Mouse (Mus musculus): ENCODE data around the gene Scg3. TPM values are rescaled to one million over a fixed set of nuclear protein-coding genes. Genes with fewer than 3 reads are reported as not detected.
"Not testable (repeated sequence)": the region's sequence is repeated elsewhere in the genome, so short reads cannot be mapped to it uniquely, and the experiment has no call there.

Scg3 gene
- polyA plus RNA-seq, 1 experiment from 2014 or later, result 0.15 TPM

DNA sequence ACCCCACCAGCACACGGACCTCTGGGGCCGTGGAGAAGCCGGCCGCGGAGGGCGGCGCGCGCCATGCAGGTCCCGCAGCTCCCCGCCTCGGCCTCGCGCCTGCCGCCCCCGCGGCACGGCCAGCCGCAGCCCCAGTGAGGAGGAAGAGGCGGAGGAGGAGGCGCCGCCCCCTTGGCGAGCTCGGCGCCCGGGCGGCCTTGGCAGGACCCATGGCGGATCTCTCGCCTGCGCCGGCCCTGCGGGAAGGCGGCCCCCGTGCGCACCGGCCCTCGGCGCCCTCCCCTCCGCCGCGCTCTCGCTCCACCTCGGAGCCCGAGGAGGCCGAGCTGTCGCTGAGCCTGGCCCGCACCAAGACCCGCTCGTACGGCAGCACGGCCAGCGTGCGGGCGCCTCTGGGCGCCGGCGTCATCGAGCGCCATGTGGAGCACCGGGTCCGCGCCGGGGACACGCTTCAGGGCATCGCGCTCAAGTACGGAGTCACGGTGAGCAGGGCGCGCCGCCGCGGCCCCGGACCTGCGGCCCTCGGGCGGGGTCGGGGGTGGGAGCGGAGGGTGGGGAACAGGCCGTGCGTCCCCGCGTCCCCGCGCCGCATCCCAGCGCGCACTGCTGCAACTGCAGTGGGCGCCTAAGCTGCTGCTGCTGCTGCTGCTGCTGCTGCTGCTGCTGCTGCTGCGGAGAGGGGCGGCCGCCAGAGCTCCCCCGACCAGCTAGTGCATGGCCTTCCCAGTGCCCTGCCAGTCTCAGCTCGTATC, 58.1 kb downstream of the Scg3 start, which contains the start of gene Lysmd2:
TSS of gene Lysmd2 (plus strand) at position 186 of the 752 bp plus-strand sequence.
- under 1% methylated on average over 84 of the region's 94 CpGs for WGBS
- H3K4me3 ChIP-seq, result peak within 1 kb of the TSS; percentile 69
- peak within 1 kb of the TSS; percentile 73 for H3K27ac ChIP-seq
- H3K4me1 ChIP-seq (replicated peaks), result 0 out of 2 replicates have a peak, but pooled peaks cover 7% of the 10 kb centered on the region
- H3K9ac ChIP-seq, result peak within 1 kb of the TSS; percentile 74
- ATAC-seq (replicated peaks; ENCODE audit: insufficient number of reproducible peaks, insufficient read depth, low FRiP score, low read depth), result peak; percentile 89
- peak within 1 kb of the TSS; percentile 84 for H3K4me2 ChIP-seq
- peaks cover 4% of the 10 kb centered on the region; the same call in 1 of the 2 replicates for H3K27me3 ChIP-seq
- H3K36me3 ChIP-seq, result no peaks in the 10 kb centered on the region
- H3K9me3 ChIP-seq (replicated peaks), result no peaks in the 10 kb centered on the region

DNA sequence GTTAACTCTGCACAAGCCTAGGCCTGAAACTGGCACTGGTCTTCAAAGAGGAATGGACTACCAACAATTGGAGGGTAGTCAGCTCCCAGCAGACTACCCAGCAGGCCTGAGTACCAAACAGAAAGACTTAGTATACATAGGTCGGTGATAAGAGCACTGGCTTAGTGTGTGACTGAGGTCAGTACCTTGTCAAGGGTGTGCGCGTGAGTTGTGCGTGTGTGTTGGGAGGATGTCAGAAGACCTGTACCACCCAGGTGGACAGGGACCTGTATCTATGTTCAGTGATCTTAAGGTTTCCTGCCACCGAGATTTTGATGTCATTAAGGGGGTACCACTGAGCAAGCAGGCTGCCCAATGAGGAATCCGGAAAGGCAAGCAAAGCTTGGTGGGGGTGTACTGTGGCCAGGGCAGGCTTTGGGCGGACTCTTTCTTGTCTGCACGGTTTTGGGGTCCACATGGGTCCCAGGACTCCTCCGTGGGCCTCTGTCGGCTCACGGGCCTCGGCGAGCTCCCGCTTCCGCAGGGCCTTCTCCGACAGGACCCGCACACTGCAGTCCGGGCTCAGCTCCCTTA, 58.8 kb downstream of the Scg3 start:
- 16% methylated on average over 18 of the region's 18 CpGs for WGBS
- Histone ChIP-seq H3K27ac (peak overlapping the region; percentile 73), H3K36me3 (no peaks in the 10 kb centered on the region), H3K9me3 (replicated peaks) (no peaks in the 10 kb centered on the region), H3K9ac (peak overlapping the region; percentile 74), H3K4me2 (peak overlapping the region; percentile 84), H3K4me3 (peak overlapping the region; percentile 69), H3K4me1 (replicated peaks) (0 out of 2 replicates have a peak, but pooled peaks cover 4% of the 10 kb centered on the region), H3K27me3 (peaks cover 4% of the 10 kb centered on the region; the same call in 1 of the 2 replicates)
- ATAC-seq (replicated peaks; ENCODE audit: insufficient number of reproducible peaks, insufficient read depth, low FRiP score, low read depth), result peak; percentile 57

DNA sequence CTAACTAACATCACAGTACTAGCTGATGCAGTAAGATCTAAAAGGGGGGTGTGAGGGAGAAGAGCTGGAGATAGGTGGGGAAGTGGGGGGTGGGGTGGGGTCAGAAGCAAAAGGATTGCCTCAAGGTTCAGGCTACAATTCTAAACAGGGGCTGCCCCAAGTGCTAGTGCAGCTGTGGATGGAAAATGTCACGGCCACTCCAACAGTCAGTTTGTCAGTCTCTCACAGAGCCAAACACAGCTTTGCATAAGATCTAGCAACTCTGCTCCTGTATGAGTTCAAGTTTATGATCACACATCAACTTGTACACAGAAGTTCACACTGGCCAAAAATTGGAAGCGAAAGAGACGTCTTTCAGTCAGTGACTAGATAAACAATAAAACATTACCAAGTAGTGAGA, 62.4 kb downstream of the Scg3 start:
- Histone ChIP-seq H3K4me2 (no peak overlapping the region), H3K27me3 (peaks cover 4% of the 10 kb centered on the region; the same call in 1 of the 2 replicates), H3K4me3 (no peak overlapping the region), H3K36me3 (no peaks in the 10 kb centered on the region), H3K9me3 (replicated peaks) (no peaks in the 10 kb centered on the region), H3K27ac (no peak overlapping the region), H3K9ac (no peak overlapping the region), H3K4me1 (replicated peaks) (0 out of 2 replicates have a peak, but pooled peaks cover 4% of the 10 kb centered on the region)
- no peak for ATAC-seq (replicated peaks; ENCODE audit: insufficient number of reproducible peaks, insufficient read depth, low FRiP score, low read depth)
- WGBS, result 68% methylated on average over 3 of the region's 3 CpGs

DNA sequence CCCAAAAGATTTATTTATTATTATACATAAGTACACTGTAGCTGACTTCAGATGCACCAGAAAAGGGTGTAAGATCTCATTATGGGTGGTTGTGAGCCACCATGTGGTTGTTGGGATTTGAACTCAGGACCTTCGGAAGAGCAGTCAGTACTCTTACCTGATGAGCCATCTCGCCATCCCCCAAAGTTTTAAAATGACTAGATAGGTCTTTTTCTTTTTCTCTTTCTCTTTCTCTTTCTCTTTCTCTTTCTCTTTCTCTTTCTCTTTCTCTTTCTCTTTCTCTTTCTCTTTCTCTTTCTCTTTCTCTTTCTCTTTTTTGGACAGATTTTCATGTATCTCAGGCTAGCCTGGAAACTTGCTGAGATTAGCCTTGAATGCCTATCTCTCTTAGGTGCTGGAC, 64.1 kb downstream of the Scg3 start:
- H3K4me1 ChIP-seq (replicated peaks); ATAC-seq (replicated peaks; ENCODE audit: insufficient number of reproducible peaks, insufficient read depth, low FRiP score, low read depth); H3K9me3 ChIP-seq (replicated peaks); H3K4me2 ChIP-seq; H3K36me3 ChIP-seq; H3K9ac ChIP-seq; H3K27me3 ChIP-seq; H3K4me3 ChIP-seq; H3K27ac ChIP-seq: not testable (repeated sequence)
- 93% methylated on average over 2 of the region's 2 CpGs for WGBS

DNA sequence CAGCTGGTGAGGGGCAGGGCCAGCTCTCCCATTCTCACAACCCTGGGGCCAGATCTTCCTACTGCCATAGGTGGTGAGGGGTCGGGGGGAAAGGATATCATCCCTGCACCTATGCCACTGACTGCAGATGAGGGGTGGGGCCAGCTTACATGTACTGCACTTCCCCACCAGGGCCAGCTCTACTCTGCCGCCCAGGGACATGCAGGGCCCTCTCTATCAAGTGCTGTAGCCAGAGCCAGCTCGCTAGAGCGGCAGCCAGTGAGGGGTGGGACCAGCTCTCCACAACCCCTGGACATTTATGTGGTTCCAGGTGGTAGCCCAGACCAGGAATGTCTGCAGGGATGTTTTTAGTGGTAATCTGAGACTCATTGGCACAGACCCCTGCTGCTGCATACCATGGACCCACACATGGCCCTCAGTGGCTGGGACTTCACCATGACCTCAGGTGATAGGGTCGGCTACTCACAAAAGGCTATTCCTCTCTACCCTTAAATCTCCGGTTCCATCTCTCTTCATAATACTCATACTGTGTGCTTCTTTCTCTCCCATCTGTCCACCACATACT, 64.9 kb downstream of the Scg3 start:
- H3K4me2 ChIP-seq, result no peak overlapping the region
- no peak overlapping the region for H3K4me3 ChIP-seq
- no peaks in the 10 kb centered on the region for H3K9me3 ChIP-seq (replicated peaks)
- H3K4me1 ChIP-seq (replicated peaks), result no peaks in the 10 kb centered on the region
- H3K27me3 ChIP-seq, result no peaks in the 10 kb centered on the region
- WGBS, result 74% methylated on average over 6 of the region's 6 CpGs
- H3K36me3 ChIP-seq, result no peaks in the 10 kb centered on the region
- H3K9ac ChIP-seq, result no peak overlapping the region
- no peak for ATAC-seq (replicated peaks; ENCODE audit: insufficient number of reproducible peaks, insufficient read depth, low FRiP score, low read depth)
- no peak overlapping the region for H3K27ac ChIP-seq

DNA sequence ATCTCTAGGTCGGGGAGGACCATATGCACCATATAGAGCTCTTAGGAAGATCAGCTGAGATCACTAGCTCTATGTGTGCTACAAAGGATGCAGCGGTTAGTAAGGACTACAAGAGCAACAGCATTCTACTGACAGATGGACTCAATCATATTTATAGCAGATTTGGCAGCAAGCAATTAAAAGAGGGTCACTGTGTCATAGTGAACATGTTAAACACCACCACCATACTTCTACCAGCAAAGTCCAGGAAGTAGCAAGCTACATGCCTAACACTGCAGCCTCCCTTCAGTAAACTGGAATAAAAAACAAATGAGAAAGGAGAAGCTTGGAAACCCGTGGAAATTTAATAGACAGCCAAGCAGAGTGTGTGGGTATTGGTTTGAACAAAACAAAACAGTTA, 67.3 kb downstream of the Scg3 start:
- Histone ChIP-seq H3K9ac (no peak overlapping the region), H3K27ac (no peak overlapping the region), H3K9me3 (replicated peaks) (no peaks in the 10 kb centered on the region), H3K4me1 (replicated peaks) (no peaks in the 10 kb centered on the region), H3K36me3 (no peaks in the 10 kb centered on the region), H3K4me2 (no peak overlapping the region), H3K27me3 (peaks cover 3% of the 10 kb centered on the region; the same call in 1 of the 2 replicates), H3K4me3 (no peak overlapping the region)
- 74% methylated on average over 3 of the region's 3 CpGs for WGBS
- no peak for ATAC-seq (replicated peaks; ENCODE audit: insufficient number of reproducible peaks, insufficient read depth, low FRiP score, low read depth)

DNA sequence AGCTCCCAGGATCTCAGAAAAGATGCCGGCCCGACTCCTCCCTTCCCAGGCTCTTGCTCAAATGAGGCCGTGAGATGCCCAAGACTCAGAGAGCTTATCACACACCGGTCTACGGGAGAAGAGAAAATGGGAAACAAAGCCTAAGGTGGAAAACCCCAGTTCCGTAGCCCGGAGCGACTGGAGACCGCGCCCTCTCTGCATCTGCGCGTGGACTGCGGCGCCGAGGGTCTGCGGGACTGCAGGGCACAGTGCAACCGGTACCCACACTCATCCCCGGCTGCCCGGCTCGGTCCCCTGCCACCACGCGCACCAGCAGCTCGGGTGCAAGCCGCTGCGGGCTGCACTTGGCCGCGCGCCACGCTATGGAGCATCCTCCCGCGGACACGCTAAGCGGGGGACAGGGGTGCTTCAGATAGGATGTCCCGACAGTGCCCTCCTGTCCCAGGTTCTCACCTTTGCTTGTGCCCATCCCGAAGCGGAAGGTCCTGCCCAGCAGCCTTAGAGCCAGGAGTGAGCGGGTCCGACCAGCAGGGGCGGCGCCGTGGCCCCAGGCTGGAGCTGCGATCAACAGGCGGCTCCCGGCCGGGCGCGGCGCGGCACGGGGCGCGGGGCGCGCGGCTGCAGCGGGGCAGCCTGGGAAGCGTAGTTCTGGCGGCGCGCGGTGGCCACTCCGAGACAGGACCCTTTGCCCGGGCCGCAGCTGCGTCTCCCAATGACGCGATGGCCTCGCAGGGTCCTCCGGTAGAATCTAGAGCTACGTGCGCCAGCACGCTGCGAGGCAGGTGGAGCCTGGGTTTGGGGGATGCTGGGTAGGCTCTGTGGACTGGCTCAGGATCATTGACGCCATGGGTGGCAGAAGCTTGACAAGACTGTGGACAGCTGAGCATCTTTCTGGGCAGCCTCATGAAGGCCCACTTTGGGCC, 73.0 kb downstream of the Scg3 start, which contains the start of gene Tmod2:
TSS of gene Tmod2 (minus strand) at position 755 of the 923 bp plus-strand sequence.
- Histone ChIP-seq H3K9me3 (replicated peaks) (no peaks in the 10 kb centered on the region), H3K4me3 (peak within 1 kb of the TSS; percentile 60), H3K4me2 (peak within 1 kb of the TSS; percentile 94), H3K27me3 (peaks cover 19% of the 10 kb centered on the region; the same call in 1 of the 2 replicates), H3K36me3 (no peaks in the 10 kb centered on the region), H3K4me1 (replicated peaks) (no peaks in the 10 kb centered on the region; the same call in 1 of the 2 replicates), H3K9ac (peak within 1 kb of the TSS; percentile 58), H3K27ac (no peak within 1 kb of the TSS)
- WGBS, result under 1% methylated on average over 72 of the region's 74 CpGs
- peak; percentile 83 for ATAC-seq (replicated peaks; ENCODE audit: insufficient number of reproducible peaks, insufficient read depth, low FRiP score, low read depth)

DNA sequence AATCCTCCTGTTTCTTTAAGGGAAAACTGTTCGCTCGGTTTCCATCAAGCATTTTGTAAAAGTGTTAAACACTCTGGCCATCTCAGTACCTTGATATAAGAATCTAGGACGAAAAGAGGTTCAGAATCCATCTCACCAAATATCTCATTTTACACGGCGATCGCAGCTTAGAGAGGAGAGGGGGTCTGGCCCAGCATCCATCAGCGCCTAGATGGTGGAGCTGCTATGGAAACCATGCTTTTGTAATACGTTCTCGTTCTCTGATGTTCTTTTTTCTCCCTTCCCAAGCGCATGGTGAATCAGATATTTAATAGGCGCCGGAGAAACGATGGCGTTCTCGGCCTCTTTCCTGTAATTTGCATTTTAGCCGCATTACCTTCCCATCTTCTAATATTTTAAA, 73.9 kb downstream of the Scg3 start:
- 24% methylated on average over 16 of the region's 16 CpGs for WGBS
- H3K4me3 ChIP-seq, result peak overlapping the region; percentile 60
- peaks cover 19% of the 10 kb centered on the region; the same call in 1 of the 2 replicates for H3K27me3 ChIP-seq
- H3K9me3 ChIP-seq (replicated peaks), result no peaks in the 10 kb centered on the region
- ATAC-seq (replicated peaks; ENCODE audit: insufficient number of reproducible peaks, insufficient read depth, low FRiP score, low read depth), result no peak
- no peak overlapping the region for H3K27ac ChIP-seq
- no peaks in the 10 kb centered on the region; the same call in 1 of the 2 replicates for H3K4me1 ChIP-seq (replicated peaks)
- peak overlapping the region; percentile 94 for H3K4me2 ChIP-seq
- no peak overlapping the region for H3K9ac ChIP-seq
- no peaks in the 10 kb centered on the region for H3K36me3 ChIP-seq

DNA sequence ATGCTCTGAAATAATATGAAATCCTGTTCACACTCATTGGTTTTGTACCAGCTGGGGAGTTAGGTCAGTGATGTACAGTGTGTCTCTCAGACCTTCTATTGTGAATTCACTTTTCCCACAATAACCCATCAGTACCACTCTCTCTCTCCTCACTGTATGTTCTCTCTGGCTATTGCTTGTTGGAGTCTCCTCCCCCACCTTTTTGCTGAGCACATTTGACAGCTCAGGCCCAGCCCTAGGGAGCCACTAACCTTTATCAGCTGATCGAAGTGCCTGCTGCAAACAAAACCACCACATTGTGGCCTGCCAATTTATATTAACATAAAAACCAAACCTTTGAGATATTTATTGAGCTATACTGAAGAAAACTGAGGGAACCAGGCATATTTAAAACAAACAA, 74.4 kb downstream of the Scg3 start:
- Histone ChIP-seq H3K27me3 (peaks cover 19% of the 10 kb centered on the region; the same call in 1 of the 2 replicates), H3K9ac (no peak overlapping the region), H3K4me3 (no peak overlapping the region), H3K36me3 (no peaks in the 10 kb centered on the region), H3K27ac (no peak overlapping the region), H3K4me1 (replicated peaks) (no peaks in the 10 kb centered on the region; the same call in 1 of the 2 replicates), H3K4me2 (no peak overlapping the region), H3K9me3 (replicated peaks) (no peaks in the 10 kb centered on the region)
- WGBS, result 42% methylated on average over 1 of the region's 1 CpGs
- ATAC-seq (replicated peaks; ENCODE audit: insufficient number of reproducible peaks, insufficient read depth, low FRiP score, low read depth), result no peak

DNA sequence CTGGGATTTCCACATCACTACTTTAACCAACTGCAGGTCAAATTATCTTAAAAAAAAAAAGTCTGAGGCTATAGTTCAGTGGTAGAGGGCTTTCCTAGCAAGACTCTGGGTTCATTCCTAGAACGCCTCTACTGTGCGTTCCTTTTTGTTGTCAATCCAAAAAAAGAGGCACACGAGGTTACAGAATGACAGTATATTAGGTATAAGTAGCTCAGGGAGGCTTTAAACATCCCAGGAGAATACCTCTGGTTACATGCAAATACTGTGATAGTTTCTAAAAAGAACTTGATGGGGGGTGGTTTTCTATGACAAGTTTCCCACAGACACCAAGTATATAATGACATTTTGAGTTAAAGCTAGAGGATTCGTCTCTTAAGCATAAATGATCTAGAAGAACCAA, 76.4 kb downstream of the Scg3 start:
- Histone ChIP-seq H3K4me3 (no peak overlapping the region), H3K4me1 (replicated peaks) (no peaks in the 10 kb centered on the region; the same call in 1 of the 2 replicates), H3K9ac (no peak overlapping the region), H3K36me3 (no peaks in the 10 kb centered on the region), H3K27me3 (peaks cover 16% of the 10 kb centered on the region; the same call in 1 of the 2 replicates), H3K9me3 (replicated peaks) (no peaks in the 10 kb centered on the region), H3K4me2 (no peak overlapping the region), H3K27ac (no peak overlapping the region)
- no peak for ATAC-seq (replicated peaks; ENCODE audit: insufficient number of reproducible peaks, insufficient read depth, low FRiP score, low read depth)
- 90% methylated on average over 4 of the region's 4 CpGs for WGBS

Measured in heart, embryonic 15.5 days (tissue).